ENCODE assay signal across 14 mouse cellular contexts in the genomic region with DNA sequence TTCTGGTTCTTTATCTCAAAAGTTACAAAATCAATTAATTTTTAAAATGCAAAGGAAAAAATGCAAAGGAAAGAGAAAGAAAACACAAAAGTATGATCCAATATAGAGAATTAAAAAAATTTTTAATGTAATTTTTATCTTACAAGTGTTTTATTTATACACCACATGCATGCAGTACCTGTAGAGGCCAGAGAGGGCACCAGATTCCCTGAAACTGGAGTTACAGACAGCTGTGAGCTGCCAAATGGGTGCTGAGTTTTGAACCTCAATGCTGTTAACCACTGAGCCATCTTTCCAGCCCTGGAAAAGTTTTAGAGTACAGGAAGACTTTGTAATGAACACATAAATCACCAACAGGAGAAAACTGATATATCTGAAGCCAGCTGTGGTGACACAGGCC. TPM values are rescaled to one million over a fixed set of nuclear protein-coding genes. Genes with fewer than 3 reads are reported as not detected.
A peak's percentile ranks its signal among the peaks of the same experiment; 100 is the strongest.
DNase-seq lines count a peak whose midpoint lies in the region; ATAC-seq and TF ChIP-seq lines count a peak whose summit lies in the region.
"Had no signal": no experiment of that assay in that cellular context is flagged by ENCODE, and none has a peak within 500 bp of the region (broad histone marks: within the 10 kb centered on the region; RNA-seq: fewer than 3 reads in every experiment).

No protein-coding gene starts in this region.

- H3K4me1 ChIP-seq in heart, postnatal 0 days (ENCODE audit: control insufficient read depth, insufficient read depth) = no peaks in the 10 kb centered on the region
- no peaks in the 10 kb centered on the region for H3K4me1 ChIP-seq in heart, embryonic 11.5 days (ENCODE audit: control insufficient read depth, insufficient read depth, low read length)
- no peaks in the 10 kb centered on the region for H3K4me1 ChIP-seq in lung, postnatal 0 days (ENCODE audit: insufficient read depth, low read depth, low read length)
- H3K4me1 ChIP-seq in forebrain, embryonic 15.5 days = no peaks in the 10 kb centered on the region
- H3K4me1 ChIP-seq: heart, embryonic 15.5 days; midbrain, embryonic 15.5 days had no signal

- no peak overlapping the region for H3K4me2 ChIP-seq in heart, postnatal 0 days (ENCODE audit: low read depth, low read length)
- H3K4me2 ChIP-seq in heart, embryonic 11.5 days = no peak overlapping the region
- H3K4me2 ChIP-seq in lung, postnatal 0 days (replicated peaks; ENCODE audit: low read depth, low read length) = no peak overlapping the region
- H3K4me2 ChIP-seq in forebrain, embryonic 15.5 days (replicated peaks) = no peak overlapping the region
- H3K4me2 ChIP-seq: heart, embryonic 15.5 days; midbrain, embryonic 15.5 days had no signal

- TF ChIP-seq EP300 in heart, postnatal 0 days (IDR thresholded peaks at IDR 0.05; ENCODE audit: low read depth) = no peak
- TF ChIP-seq EP300 in lung, postnatal 0 days (IDR thresholded peaks at IDR 0.05) = no peak

- no peaks in the 10 kb centered on the region for H3K9me3 ChIP-seq in heart, postnatal 0 days (replicated peaks; ENCODE audit: control insufficient read depth, low read length)
- no peaks in the 10 kb centered on the region for H3K9me3 ChIP-seq in heart, embryonic 11.5 days (replicated peaks; ENCODE audit: control insufficient read depth, low read length)
- 0 out of 2 replicates have a peak, but pooled peaks cover 3% of the 10 kb centered on the region for H3K9me3 ChIP-seq in lung, postnatal 0 days (ENCODE audit: low read length)
- no peaks in the 10 kb centered on the region for H3K9me3 ChIP-seq in forebrain, embryonic 15.5 days
- H3K9me3 ChIP-seq: G1E; midbrain, embryonic 15.5 days had no signal

- no peaks in the 10 kb centered on the region for H3K27me3 ChIP-seq in heart, postnatal 0 days (ENCODE audit: control insufficient read depth, insufficient read depth, low read length)
- no peaks in the 10 kb centered on the region for H3K27me3 ChIP-seq in heart, embryonic 11.5 days (ENCODE audit: control insufficient read depth, insufficient read depth, low read length)
- no peaks in the 10 kb centered on the region for H3K27me3 ChIP-seq in lung, postnatal 0 days (replicated peaks; ENCODE audit: insufficient read depth, low read length)
- no peaks in the 10 kb centered on the region for H3K27me3 ChIP-seq in forebrain, embryonic 15.5 days
- H3K27me3 ChIP-seq: heart, embryonic 15.5 days; midbrain, embryonic 15.5 days had no signal

- H3K27ac ChIP-seq in heart, postnatal 0 days (ENCODE audit: low read depth) = no peak overlapping the region
- no peak overlapping the region for H3K27ac ChIP-seq in heart, embryonic 11.5 days (ENCODE audit: low read depth, low read length)
- H3K27ac ChIP-seq in lung, postnatal 0 days (ENCODE audit: low read length) = no peak overlapping the region
- H3K27ac ChIP-seq in forebrain, embryonic 15.5 days (replicated peaks) = no peak overlapping the region
- H3K27ac ChIP-seq: heart, embryonic 15.5 days; midbrain, embryonic 15.5 days had no signal

- no peak for ATAC-seq in heart, postnatal 0 days (ENCODE audit: insufficient read depth, low read depth)
- no peak for ATAC-seq in heart, embryonic 11.5 days (replicated peaks; ENCODE audit: insufficient number of reproducible peaks, low FRiP score, low TSS enrichment)
- ATAC-seq in lung, postnatal 0 days = no peak
- ATAC-seq in forebrain, embryonic 15.5 days (replicated peaks) = no peak
- ATAC-seq: midbrain, embryonic 15.5 days had no signal

- no peak overlapping the region for H3K4me3 ChIP-seq in heart, postnatal 0 days (ENCODE audit: low read depth, low read length)
- no peak overlapping the region for H3K4me3 ChIP-seq in heart, embryonic 11.5 days (ENCODE audit: low read depth, low read length)
- no peak overlapping the region for H3K4me3 ChIP-seq in lung, postnatal 0 days (ENCODE audit: low read depth, low read length)
- H3K4me3 ChIP-seq in forebrain, embryonic 15.5 days = no peak overlapping the region
- H3K4me3 ChIP-seq: heart, embryonic 15.5 days; midbrain, embryonic 15.5 days had no signal

- no peak for DNase-seq in heart, postnatal 0 days (ENCODE audit: low spot score)
- DNase-seq in lung, postnatal 0 days (ENCODE audit: low spot score) = no peak
- no peak for DNase-seq in lung, postnatal 36 days
- DNase-seq in ES-CJ7 (ENCODE audit: low read depth, low spot score) = peak; percentile 60
- DNase-seq in naive thymus-derived CD4-positive, alpha-beta T cell, adult 2 months (ENCODE audit: low read depth) = peak; percentile 24
- no peak for DNase-seq in cerebellum, adult 11-12 months
- DNase-seq: adrenal gland, adult 8-10 months; kidney, adult 8-10 months; lung, adult 18-20 months had no signal

- peak; percentile 34 for TF ChIP-seq CTCF in heart, postnatal 0 days (IDR thresholded peaks at IDR 0.05; ENCODE audit: low read depth)
- peak; percentile 50 for TF ChIP-seq CTCF in lung, postnatal 0 days (IDR thresholded peaks at IDR 0.05)

- peaks cover 8% of the 10 kb centered on the region; the same call in 1 of the 2 replicates for H3K36me3 ChIP-seq in heart, postnatal 0 days (replicated peaks; ENCODE audit: control insufficient read depth, insufficient read depth, low read length)
- no peaks in the 10 kb centered on the region for H3K36me3 ChIP-seq in heart, embryonic 11.5 days (ENCODE audit: control insufficient read depth, insufficient read depth, low read length)
- no peaks in the 10 kb centered on the region for H3K36me3 ChIP-seq in lung, postnatal 0 days (ENCODE audit: insufficient read depth, low read length)
- no peaks in the 10 kb centered on the region for H3K36me3 ChIP-seq in forebrain, embryonic 15.5 days
- H3K36me3 ChIP-seq: G1E; heart, embryonic 15.5 days; midbrain, embryonic 15.5 days had no signal

- no peak overlapping the region for H3K9ac ChIP-seq in heart, postnatal 0 days (replicated peaks; ENCODE audit: low read depth, low read length)
- H3K9ac ChIP-seq in heart, embryonic 11.5 days (ENCODE audit: low read depth, low read length) = no peak overlapping the region
- H3K9ac ChIP-seq in lung, postnatal 0 days (replicated peaks; ENCODE audit: low read depth) = no peak overlapping the region
- no peak overlapping the region for H3K9ac ChIP-seq in forebrain, embryonic 15.5 days (replicated peaks)
- H3K9ac ChIP-seq: heart, embryonic 15.5 days; midbrain, embryonic 15.5 days had no signal

RNA-seq across cellular contexts. Expression of a gene that starts 22.3 kb away (rescaled TPM):
- total RNA-seq in heart, postnatal 0 days (2014; rRNA removed; ENCODE audit: low replicate concordance) = 38.1 and 44.1 TPM in 2 replicates
- polyA plus RNA-seq in heart, postnatal 0 days (2015; fragmentation: Nextera tagmentation; extraction: Ambion mirVana) = 20.7 and 22.5 TPM in 2 replicates
- polyA plus RNA-seq in heart, embryonic 11.5 days (2014; fragmentation: Nextera tagmentation; extraction: Ambion mirVana) = 32.7 and 33.2 TPM in 2 replicates
- 33.3 and 33.5 TPM in 2 replicates for polyA plus RNA-seq in lung, postnatal 0 days (2015; fragmentation: Nextera tagmentation; extraction: Ambion mirVana)
- 71.8 and 75.5 TPM in 2 replicates for polyA plus RNA-seq in forebrain, embryonic 15.5 days (2015; fragmentation: Nextera tagmentation; extraction: Ambion mirVana)

RNA-seq across cellular contexts. Expression of a gene that starts 32.1 kb away (rescaled TPM):
- total RNA-seq in heart, postnatal 0 days (2014; rRNA removed; ENCODE audit: low replicate concordance) = 29.2 and 52.4 TPM in 2 replicates
- 19.5 and 22.0 TPM in 2 replicates for polyA plus RNA-seq in heart, postnatal 0 days (2015; fragmentation: Nextera tagmentation; extraction: Ambion mirVana)
- 31.4 and 36.5 TPM in 2 replicates for polyA plus RNA-seq in heart, embryonic 11.5 days (2014; fragmentation: Nextera tagmentation; extraction: Ambion mirVana)
- 21.2 and 26.5 TPM in 2 replicates for polyA plus RNA-seq in lung, postnatal 0 days (2015; fragmentation: Nextera tagmentation; extraction: Ambion mirVana)
- 43.4 and 45.2 TPM in 2 replicates for polyA plus RNA-seq in forebrain, embryonic 15.5 days (2015; fragmentation: Nextera tagmentation; extraction: Ambion mirVana)

Comparison
In these comparisons a context has a peak if more than half of its experiments do, and no peak if none do; other contexts are left out.
1. DNase-seq: peak in ES-CJ7 (single experiment) and naive thymus-derived CD4-positive, alpha-beta T cell, adult 2 months (single experiment); none in heart, postnatal 0 days (single experiment), lung, postnatal 0 days (single experiment), lung, postnatal 36 days (single experiment) and cerebellum, adult 11-12 months (single experiment).